Mouse (Mus musculus) lung, postnatal 14 days (tissue): ENCODE results near the gene Defb25.

Source experiments
- DNase-seq: peaks from one replicate; pipeline ENCODE4 v3.0.0; 2021

The Defb25 gene

DNA sequence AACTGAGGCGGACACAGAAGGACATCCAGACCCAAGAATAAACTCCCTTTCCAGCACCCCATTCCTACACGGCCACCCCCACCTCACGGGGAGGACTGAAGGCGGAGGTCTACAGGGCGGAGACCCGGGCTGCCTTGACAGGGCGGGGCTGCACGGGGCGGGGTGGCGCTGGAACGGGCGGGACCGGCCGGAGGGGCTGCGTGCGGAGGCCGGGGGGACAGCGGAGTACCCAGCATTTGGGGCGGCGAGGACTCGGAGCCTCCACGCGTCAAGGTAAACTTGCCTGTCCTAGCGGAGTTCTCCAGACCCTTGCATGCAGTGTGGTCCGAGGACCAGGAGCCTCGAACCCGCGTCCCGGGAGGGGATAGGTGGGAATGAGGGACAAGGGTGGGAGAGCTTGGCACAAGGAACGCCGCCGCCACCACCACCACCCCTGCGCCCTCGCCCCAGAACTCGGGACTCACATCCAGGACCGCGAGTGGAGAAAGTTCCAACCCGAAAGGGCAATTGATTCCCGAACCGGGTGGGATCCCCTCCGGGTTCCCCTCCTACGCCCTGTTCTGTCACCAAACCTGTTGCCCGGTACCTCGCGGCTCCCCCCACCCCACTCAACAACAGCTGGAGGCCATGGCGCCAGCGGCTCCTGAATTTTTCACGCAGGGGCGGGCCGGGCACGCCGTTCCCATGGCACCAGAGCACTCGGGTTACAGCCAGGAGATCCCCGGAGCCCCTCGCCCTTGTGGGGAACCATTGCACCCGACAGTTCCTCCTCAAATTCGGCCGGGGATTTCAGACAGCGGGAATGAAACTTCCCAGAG, 4.1 kb upstream of the Defb25 start, which contains the start of gene Rem1:
Rem1 (plus strand) TSS at position 178 of the 818 bp plus-strand sequence.
- peak; percentile 50 for DNase-seq

DNA sequence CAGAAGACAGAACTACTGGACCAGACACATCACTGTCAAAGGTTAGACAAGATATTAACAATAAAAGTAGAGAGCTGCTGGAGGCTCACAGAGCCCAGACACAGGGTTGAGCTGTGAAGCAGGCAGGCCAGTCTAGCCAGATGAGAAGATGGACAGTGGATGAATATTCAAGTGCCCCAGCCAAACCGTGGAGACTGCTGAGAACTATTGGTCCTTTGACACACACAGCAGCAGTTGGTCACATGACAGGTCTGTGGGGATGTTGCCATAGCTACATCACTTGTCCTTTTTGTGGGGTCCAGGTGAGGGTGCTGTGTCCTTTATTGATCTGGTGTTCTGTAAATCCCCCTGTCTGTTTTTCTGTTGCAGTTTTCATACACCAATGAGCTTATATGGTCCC, 2.4 kb upstream of the Defb25 start:
- no peak for DNase-seq

DNA sequence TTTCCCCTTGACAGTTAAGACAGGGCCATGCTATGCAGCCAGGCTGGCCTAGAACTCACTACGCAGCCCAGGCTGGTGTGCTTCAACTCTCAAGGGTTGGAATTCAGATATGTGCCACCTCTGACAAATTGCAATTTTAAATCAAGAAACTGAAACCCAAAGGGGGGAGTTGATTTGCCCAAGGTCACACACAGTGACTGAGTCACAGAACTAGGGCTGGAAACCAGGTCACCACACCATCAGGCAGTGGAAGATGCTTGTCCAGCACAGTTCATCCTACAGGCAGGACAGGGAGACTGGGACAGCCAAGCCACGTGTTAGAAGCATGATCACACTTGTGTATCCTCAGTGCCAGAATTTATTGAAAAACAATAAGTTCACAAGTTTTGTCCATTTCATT, 1.7 kb upstream of the Defb25 start:
- DNase-seq, result no peak

DNA sequence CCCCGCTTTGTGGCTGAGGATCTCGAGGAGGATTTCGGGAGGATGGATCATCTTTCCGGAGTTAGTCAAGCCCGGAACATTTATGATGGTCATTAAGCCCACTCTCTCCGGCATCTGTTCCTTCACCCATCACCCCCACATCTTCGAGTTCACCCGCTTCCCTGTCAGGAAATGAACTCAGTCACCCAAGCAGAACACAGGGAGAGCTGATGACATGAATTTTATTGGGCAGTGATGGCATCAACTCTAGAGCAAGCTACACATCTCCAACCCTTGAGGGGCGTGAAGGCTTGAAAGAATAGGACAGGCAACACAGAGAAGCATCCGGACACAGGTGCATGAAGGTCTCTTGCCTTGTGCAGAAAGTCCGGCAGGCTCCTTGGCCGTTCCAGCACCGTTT, 702 bp downstream of the Defb25 start:
- no peak for DNase-seq

DNA sequence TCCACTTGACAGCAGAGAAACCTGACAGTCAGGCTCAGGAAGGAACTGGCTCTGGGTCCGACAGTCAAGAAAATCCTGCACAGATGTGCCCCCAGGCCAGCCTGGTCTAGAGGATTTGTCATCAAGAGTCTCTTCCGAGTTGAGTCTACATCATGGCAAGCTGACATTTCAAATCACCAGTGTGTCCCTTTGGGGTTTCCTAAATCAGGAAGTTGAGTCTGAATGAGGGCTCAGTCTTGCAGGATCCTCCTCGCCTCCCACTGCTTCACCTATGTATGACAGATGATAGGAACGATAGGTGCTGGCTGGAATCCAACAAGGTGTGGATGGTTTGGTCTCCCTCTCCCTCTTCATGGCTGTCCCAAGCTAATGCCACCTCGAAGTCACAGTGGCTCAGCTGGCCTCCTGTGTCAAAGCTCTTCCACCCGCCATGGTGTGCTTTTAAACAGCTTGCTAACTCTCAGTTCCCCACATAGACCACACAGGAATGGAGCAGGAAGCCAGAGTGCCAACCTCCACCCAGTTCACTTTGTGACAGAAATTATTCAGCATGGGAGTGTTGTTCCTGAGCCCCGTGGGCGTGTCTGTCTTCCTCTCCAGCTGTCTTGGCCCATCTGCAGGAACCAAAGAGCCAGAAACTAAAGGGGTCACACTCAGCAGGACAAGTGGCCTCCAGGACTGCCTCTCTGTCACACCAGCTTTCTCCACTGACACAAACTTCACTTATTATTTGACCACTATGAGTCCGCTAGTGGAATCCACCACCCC, 2.3 kb downstream of the Defb25 start:
- DNase-seq, result no peak

DNA sequence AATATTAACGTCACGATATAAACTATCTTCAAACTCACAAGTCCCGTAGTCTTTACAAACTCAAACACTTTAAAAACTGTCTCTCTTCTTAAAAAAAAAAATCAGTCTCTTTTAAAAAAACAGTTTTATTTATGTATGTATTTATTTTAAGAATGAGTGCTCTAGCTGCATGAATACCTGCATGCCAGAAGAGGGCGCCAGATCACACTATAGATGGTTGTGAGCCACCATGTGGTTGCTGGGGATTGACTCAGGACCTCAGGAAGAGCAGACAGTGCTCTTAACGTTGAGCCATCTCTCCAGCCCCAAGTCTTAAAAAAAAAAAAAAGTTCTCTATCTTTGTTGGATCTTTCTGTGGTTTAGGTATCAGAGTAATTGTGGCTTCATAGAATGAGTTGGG, 5.5 kb downstream of the Defb25 start:
- DNase-seq, result no peak

DNA sequence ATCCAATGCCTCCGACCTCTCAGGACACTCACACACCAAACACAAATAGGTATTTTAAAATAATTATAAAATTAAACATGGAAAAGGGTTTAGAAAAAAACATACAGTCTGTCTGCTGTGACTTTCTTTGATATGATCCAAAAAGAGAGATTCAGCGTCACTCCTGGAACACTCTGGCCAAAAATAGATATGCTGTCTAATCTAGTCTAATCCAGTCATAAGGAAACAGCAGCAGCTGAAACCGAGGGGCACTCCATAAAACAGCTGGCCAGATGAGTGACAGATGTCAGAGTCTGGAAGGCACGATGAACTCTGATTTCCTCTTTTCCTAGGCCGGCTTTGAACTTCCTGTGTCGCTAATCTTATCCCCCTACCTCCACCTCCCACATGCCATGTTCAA, 6.4 kb downstream of the Defb25 start:
- DNase-seq, result no peak

DNA sequence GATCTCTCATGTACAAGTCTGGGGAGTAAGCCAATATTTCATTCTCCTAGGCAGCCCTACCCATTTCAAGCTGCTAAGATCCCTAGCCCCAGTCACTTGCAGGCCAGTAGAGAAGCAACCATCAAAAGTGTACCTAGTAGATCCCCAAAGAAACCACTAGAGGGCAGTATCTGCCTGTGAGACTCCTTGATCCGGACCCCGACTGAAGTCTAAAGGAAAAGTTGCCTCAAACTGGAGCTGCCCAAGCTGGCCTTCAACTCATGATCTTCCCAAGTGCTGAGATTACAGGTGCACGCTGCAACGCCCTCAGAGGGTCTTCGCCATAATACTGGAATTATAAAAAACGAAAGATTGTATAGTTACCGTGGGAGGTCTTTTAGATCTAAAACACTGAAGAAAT, 7.3 kb downstream of the Defb25 start:
- peak; percentile 60 for DNase-seq

DNA sequence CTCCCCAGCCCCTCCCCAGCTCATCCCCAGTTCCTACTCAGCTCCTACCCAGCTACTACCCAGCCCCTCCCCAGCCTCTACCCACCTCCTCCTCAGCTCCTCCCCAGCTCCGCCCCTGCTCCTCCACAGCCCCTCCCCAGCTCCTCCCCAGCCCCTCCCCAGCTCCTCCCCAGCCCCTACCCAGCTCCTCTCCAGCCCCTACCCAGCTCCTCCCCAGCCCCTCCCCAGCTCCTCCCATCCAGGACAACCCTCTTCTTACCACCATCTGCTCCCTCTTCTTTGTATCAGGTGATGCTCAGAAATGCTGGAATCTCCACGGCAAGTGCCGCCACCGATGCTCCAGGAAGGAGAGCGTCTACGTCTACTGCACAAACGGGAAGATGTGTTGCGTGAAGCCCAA, 10.7 kb downstream of the Defb25 start:
- no peak for DNase-seq

DNA sequence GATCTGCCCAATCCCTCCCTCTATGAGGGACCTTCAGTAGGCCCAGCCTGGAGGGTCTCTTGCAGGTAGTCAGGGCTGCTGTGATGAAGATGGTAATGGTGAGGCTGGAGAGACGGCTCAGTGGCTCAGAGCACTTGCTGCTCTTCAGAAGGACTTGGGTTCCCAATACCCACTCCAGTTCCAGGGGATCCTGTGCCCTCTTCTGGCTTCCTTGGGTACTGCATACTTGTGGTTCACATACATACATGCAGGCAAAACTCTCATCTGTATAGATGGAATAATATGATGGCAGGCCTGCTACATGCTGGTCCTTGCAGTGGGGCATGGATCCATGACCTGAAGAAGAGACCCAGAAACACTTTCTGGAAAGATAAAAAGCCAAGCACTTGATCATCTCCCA, 14.1 kb downstream of the Defb25 start:
- no peak for DNase-seq

DNA sequence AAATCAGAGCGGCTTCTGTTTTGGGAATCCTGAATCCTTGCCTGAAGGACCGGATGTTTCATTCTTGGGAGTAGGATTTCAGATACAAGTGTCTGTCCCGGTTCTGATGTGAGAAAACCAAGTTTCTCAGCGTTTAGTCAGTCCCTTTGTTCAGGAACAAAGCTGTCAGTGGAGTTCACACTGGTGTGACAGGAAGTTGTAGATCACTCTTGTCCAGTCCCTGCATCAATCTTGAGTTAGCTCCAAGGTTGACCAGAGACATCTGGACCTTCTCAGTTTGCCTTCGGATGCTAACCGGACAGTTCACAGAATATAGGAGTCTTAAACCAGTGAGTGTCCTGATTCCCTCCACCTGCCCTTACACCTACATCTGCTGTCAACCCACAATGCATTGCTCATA, 15.1 kb downstream of the Defb25 start:
- no peak for DNase-seq

DNA sequence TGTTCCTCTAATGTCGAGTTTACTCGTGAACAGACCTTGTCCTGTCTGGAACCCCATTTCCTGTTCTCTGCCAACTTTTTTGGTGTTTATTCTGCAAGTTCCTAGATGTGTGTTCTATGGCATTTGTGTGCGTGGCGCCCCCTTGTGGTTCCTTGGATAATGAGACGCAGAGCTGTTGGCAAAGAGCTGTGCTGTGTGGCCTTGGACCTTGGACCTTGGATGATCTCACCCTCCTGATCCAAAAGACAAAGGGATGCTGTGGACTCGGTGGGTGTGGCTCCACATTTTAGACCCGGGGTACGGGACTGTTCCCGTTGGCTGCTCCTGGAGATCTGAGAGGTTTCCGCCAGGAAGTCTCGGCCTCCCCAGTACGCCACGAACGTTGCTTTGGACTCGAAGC, 18.8 kb downstream of the Defb25 start, which contains the start of gene Defb36:
Defb36 (plus strand) TSS at position 271 of the 400 bp plus-strand sequence.
- peak; percentile 33 for DNase-seq

DNA sequence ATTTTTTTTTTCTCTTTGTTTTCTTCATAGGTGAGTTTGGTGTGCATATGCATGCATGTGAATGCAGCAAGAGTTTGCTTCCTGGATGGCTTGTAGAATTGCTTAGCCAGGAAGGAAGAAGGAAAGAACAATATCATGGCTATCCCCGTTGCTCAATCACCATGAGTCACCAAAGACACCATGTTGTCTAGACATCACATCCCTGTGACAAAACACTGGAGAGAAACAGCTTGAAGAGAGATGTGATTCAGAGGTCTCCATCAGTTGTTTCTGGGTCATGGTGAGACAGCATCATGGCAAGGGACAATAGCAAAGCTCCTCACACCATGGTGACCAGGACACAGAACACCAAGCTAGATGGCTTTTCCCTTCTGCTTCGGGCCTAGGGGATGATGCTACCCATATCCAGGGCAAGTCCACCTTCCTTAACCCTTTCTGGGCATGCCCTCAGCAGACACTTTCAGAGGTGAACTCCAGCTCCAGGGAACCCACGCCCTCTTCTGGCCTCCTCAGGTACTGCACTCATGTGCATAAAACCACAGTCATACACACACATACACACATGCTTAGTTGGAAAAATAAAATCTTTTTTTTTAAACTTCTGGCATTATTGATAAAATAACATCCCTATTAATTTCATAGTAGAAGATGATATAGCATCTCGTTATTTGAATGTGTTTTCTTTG, 21.4 kb downstream of the Defb25 start:
- DNase-seq, result no peak

DNA sequence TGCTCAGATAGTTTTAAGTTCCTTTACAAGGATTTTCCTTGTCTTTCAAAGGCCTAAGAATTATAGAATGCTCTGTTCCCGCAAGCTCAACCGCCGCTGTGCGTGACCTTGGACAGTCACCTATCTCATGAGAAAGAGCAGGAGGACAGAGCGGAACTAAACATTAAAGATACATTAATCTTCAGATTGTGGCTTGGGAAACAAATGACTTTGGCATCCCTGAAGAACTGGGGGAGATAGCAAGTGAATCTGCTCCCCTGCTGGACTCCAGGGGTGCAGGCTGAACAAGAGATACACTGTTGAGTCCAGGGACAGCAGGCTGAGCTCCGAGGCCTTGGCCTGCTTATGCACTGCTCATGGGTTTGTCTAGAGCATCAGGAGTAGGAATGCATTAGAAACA, 22.8 kb downstream of the Defb25 start:
- DNase-seq, result no peak

DNA sequence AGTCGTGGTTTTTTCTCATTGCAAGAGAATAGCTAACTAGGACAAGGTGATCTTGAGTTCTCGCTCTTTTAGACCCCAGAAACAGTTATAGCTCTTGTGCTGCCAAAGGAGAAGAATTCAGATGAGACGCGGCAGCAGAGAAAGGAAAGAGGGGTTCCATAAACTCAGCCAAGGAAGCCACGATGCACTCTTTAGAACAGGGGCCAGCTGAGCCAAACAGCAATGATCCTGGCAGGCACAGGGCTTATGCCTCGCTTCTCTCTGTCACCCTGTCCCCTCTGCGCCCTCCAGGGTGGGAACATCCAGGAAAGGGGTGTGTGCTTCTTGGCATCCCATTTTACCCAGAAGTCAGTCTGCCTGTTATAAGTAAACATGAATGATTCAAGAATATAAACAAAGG, 23.6 kb downstream of the Defb25 start, which contains the start of gene Defb45:
Defb45 (minus strand) TSS at position 101 of the 400 bp plus-strand sequence.
- no peak for DNase-seq

DNA sequence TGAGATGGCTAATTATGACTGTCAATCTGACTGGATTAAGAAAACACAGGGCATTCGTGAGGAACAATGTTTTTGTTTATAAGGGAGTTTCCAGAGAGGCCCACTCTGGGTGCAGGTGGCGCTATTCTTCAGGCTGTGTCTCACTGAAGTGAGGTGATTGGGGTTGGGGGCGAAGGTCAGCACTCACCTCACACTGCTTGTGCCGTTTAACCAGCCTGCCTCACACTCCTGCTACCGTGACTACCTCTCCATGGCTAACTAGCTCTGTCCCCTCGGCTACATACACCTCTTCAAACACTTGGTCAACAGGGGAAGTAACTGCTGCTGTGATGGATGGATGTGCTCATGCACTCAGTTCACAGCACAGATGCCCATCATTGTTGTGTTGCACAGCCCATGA, 33.8 kb downstream of the Defb25 start:
- DNase-seq, result no peak

DNA sequence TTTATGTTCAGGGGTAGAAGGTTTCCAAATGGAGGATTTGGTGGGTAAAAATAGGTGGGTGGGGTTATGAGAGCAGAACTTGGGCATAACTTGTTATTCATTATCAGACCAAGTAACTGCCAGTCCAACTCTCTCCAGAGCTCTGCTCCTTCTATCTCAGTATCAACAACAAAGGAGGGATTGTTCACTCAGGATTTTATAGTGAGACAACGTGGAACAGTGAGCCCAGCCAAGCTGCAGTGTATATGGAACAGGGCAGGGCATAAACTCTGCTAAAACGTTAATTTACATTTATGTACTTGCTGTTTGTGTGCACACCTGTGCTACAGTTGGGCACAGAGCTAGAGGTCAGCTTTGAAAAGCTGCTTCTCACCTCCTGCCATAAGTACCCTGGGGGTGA, 34.4 kb downstream of the Defb25 start:
- no peak for DNase-seq

DNA sequence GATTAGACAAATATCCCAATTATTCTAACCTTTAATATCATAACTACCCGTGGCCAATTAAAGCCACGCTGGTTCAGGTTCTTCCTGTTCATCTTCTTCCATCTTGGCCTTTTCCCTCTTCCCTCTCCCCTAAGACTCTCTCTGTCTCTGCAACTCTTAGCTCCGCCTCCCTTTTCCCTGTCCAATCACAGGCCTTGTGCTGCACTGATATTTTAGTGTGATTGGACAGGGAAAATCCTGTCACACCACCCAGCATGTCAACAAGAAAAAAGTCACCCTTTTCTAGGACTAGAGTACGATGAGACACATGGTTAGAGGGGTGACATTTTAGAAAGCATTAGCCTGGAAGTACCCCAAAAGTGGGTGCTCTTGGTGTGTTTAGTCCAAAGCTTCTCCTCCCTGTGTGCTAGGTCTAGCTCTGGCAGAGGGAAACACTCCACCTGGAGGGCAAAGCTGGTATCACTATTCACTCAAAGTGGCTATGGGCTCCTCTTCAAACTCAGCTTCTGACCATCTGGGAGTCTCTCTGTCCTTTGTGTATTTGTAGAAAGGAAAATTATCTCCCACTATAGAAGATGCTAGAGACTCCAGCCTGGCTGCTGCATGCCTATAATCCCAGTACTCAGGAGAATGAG, 35.8 kb downstream of the Defb25 start:
- peak; percentile 6 for DNase-seq

DNA sequence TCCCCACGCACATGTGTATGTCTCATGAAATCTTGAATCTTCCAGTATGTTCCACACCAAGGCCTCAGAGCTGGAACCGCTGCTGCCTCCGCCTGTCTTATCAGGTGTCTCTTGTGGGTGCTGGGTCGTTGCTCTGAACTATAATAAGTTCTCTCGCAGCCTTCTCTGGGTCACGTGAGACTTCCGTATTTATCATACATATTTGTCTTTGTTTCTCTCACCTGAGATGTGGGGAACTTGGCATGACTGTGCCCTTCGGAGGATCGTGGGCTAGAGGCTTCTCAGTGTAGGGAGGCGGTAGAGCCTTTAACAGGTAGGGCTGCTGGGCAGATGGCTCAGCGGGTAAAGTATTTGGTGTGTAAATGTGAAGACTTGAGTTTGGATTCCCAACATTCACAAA, 42.2 kb downstream of the Defb25 start:
- DNase-seq, result no peak

DNA sequence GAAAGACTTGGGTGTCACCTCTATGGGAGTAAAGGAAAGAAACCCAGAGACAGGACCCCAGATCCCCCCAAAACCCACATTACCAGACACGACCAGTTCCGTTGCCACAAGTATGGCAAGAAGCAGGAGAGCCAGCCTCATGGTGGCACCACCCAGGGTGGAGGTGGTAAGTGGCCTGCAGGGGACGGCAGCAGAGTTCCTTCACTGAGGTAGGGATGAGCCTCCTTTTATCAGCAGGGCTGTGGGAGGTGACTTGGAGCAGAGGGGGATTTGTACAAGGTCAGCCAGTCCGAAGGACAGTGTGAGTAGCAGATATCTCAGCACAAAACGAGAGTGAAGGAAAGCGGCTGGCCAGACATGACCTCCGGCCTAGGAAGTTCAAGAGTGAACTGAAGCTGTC, 42.7 kb downstream of the Defb25 start, which contains the start of gene Defb19:
Defb19 (minus strand) TSS at position 206 of the 400 bp plus-strand sequence.
- no peak for DNase-seq

DNA sequence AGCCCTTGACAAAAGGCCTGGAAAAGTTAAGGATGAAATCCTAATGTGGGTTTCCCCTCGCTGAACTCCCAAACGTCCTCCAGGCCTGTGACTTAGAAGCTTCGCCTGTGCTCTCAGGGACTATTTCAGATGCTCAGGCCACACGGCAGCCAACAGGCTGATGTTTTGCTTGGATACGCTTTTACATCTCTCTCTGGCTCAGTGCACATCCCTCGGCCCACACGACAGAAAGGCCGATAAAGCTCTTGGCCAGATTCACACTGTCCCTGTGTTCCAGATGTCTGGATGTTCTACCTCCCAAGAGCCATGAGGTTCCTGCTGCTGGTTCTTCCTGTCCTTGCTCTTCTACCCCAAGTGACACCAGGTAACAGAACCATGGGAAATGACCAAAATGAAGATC, 49.4 kb downstream of the Defb25 start:
- DNase-seq, result no peak
